Mouse (Mus musculus): Measurements from ENCODE around the gene Fxyd6.

DNA sequence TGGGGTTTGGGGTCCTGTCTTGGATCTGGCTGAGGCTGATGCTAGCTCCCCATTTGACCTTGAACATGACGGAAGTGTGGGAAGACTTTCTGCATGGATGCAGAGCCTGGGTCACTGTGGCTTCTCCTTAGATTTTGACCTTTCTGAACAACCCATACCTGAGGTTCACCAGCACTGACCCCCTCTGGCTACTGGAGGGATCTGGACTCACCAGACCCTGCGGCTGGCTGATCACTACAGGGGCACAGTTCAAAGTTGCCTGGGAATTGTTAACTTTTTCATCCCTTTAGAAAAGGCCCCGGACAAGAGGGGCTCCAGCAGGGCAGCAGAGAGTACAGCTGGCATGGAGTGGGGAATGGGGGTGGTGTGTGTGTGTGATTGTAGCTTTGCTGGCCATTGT, 36.8 kb downstream of the Fxyd6 start:
- no peak for TF ChIP-seq CTCF (IDR thresholded peaks at IDR 0.05; ENCODE audit: extremely low read depth, insufficient read length, insufficient replicate concordance, low read depth, low read length)
- no peak for TF ChIP-seq POLR2A (IDR thresholded peaks at IDR 0.05; ENCODE audit: low read depth, low read length)

Measured in small intestine, adult 2 months (tissue).